Mouse (Mus musculus) testis, adult 2 months (tissue): ENCODE measurements around the gene Stk38l.

Experiments used
- CTCF ChIP-seq: fragments of 200-500 bp; IDR thresholded peaks from 2 replicates; pipeline ENCODE4 v1.5.1; 2012; ENCODE audit warnings: low read depth, mild to moderate bottlenecking, inconsistent platforms, low read length, moderate library complexity; ENCODE audit not compliant: control insufficient read depth, insufficient read depth, insufficient replicate concordance
- POLR2A ChIP-seq: fragments of 200-500 bp; IDR thresholded peaks from 2 replicates; pipeline ENCODE4 v1.6.1; 2012; ENCODE audit warnings: low read depth, mild to moderate bottlenecking, inconsistent platforms, low read length, moderate library complexity; ENCODE audit not compliant: control insufficient read depth

GRCm38 (mm10) chr6:146813007-146813406 is 88.2 kb downstream of the Stk38l start:
- no peak for TF ChIP-seq POLR2A
- no peak for TF ChIP-seq CTCF
